Mouse (Mus musculus) lung, adult 2 months (tissue): Measurements from ENCODE around the gene Mmgt1. TPM values are rescaled to one million over a fixed set of nuclear protein-coding genes. Genes with fewer than 3 reads are reported as not detected.
A peak's percentile ranks its signal among the peaks of the same experiment; 100 is the strongest.

ENCODE experiments used
- DNase-seq: peaks from one replicate; pipeline ENCODE4 v3.0.0; 2022
- H3K4me1 ChIP-seq: fragments of 200-500 bp; 2 replicates; pipeline ENCODE4 v1.6.1; 2011; ENCODE audit warnings: low read length; ENCODE audit not compliant: control insufficient read depth, insufficient read depth
- H3K4me3 ChIP-seq: fragments of 200-500 bp; replicated peaks from 2 replicates; pipeline ENCODE3; 2011; ENCODE audit warnings: low read depth, mild to moderate bottlenecking, control low read depth, low read length; ENCODE audit errors: extremely low read depth
- CTCF ChIP-seq: fragments of 200-500 bp; IDR thresholded peaks from 2 replicates; pipeline ENCODE4 v1.5.1; 2011; ENCODE audit warnings: mild to moderate bottlenecking, low read length, control low read depth; ENCODE audit not compliant: insufficient read depth
- POLR2A ChIP-seq: fragments of 200-500 bp; IDR thresholded peaks from 2 replicates; pipeline ENCODE4 v1.6.1; 2011; ENCODE audit warnings: low read depth, mild to moderate bottlenecking, control low read depth, low read length, borderline replicate concordance; ENCODE audit errors: extremely low read depth
- WGBS: fragments of 180-500 bp; shearing (Covaris S2); methylation state at CpG from one replicate; pipeline ENCODE4 v1.1.7; 2018; 5-methylcytosine and 5-hydroxymethylcytosine counted together
- polyA plus RNA-seq: library from polyadenylated mRNA; depleted of rRNA; stranded (reverse); fragments of >200 nt; gene quantifications from 2 replicates; pipeline ENCODE4 v1.2.3, GENCODE M21; 2012; rRNA removed

The Mmgt1 gene
- polyA plus RNA-seq: 5.0 and 8.3 TPM in 2 replicates

GRCm38 (mm10) chrX:56597887-56598640 is at the start of gene Mmgt1:
Mmgt1 (minus strand) TSS chrX:56598069.
- Histone ChIP-seq H3K4me3 (peak within 1 kb of the TSS; percentile 89), H3K4me1 (peaks cover 2% of the 10 kb centered on the region)
- WGBS: 27% methylated on average over 43 of the region's 44 CpGs
- DNase-seq: peak; percentile 83
- TF ChIP-seq CTCF: no peak
- peak; percentile 60; the same call in 1 of the 2 replicates for TF ChIP-seq POLR2A

- TF ChIP-seq POLR2A (no peak), CTCF (no peak)
- 6% methylated on average over 1 of the region's 1 CpGs for WGBS
- Histone ChIP-seq H3K4me3 (no peak overlapping the region), H3K4me1 (no peaks in the 10 kb centered on the region; the same call in 1 of the 2 replicates)
- DNase-seq: no peak
These were observed 42.2 kb upstream of the Mmgt1 start for GRCm38 (mm10) chrX:56640066-56640465.

- 76% methylated on average over 5 of the region's 5 CpGs for WGBS
- DNase-seq: no peak
- H3K4me1 ChIP-seq: no peaks in the 10 kb centered on the region; the same call in 1 of the 2 replicates
- H3K4me3 ChIP-seq: no peak overlapping the region
- TF ChIP-seq POLR2A (no peak), CTCF (no peak)
These were observed 38.3 kb upstream of the Mmgt1 start for GRCm38 (mm10) chrX:56636185-56636584.

DNA sequence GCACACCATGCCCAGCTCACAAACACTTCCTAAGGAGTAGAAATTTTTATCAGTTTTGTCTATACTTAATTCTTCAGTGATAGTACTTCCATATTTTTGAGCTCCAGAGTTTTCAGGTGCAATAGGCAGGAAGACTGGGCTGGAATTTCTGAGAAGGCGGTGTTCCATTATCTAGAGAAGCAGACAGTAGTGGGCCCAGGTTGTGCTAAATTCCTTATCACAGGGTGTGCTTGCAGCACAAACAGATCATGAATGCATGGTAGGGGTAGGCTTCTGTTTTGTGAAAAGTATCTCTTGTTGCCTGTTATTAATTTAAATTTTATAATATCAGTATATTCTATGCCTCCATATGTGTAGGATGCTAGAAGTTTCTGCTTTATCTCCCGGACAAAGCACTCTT is 17.4 kb upstream of the Mmgt1 start:
- no peak for DNase-seq
- H3K4me3 ChIP-seq: no peak overlapping the region

GRCm38 (mm10) chrX:56610318-56610694 is 12.4 kb upstream of the Mmgt1 start:
- no peak for TF ChIP-seq CTCF
- no peak for TF ChIP-seq POLR2A
- no peaks in the 10 kb centered on the region for H3K4me1 ChIP-seq
- no peak for DNase-seq
- 26% methylated on average over 13 of the region's 13 CpGs for WGBS
- peak overlapping the region; percentile 91 for H3K4me3 ChIP-seq

More for the DNA sequence above, 17.4 kb upstream of the Mmgt1 start:
- no peak for TF ChIP-seq POLR2A
- TF ChIP-seq CTCF: no peak
- WGBS: 71% methylated on average over 2 of the region's 2 CpGs
- no peaks in the 10 kb centered on the region for H3K4me1 ChIP-seq

DNA sequence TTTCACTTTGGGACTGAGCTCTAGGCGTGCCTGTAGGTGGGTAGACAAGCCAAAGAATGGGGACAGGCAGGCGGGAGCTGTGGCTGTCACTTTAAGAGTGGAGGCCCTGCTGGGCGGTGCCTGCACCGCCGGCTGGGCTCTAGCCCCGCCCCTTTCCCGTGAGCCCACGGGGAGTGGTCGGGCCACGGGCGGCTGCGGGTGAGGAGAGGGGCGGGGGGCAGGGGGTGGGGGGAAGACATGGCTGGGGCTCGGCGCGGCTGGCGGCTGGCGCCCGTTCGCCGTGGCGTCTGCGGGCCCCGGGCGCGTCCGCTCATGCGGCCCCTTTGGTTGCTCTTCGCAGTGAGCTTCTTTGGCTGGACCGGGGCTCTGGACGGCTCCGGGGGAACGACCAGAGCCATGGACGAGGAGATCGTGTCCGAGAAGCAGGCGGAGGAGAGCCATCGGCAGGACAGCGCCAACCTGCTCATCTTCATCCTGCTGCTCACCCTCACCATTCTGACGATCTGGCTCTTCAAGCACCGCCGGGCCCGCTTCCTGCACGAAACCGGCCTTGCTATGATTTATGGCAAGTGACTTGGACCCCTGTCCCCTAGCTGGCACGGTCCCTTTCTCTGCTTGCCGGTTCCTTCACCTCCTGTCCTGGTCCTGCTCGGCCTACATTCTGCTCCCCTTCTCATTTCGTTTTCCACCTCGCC is 11.9 kb upstream of the Mmgt1 start, which contains the start of gene Slc9a6:
Gene Slc9a6 (plus strand): TSS at position 135 of the 695 bp plus-strand sequence.
- DNase-seq: peak; percentile 54
- Histone ChIP-seq H3K4me1 (no peaks in the 10 kb centered on the region), H3K4me3 (peak within 1 kb of the TSS; percentile 91)
- TF ChIP-seq POLR2A (peak; percentile 38; the same call in 1 of the 2 replicates), CTCF (no peak)
- 16% methylated on average over 50 of the region's 50 CpGs for WGBS

- no peaks in the 10 kb centered on the region for H3K4me1 ChIP-seq
- 26% methylated on average over 7 of the region's 7 CpGs for WGBS
- no peak for DNase-seq
- H3K4me3 ChIP-seq: peak overlapping the region; percentile 76
- TF ChIP-seq POLR2A (no peak), CTCF (no peak)
These were observed 11.4 kb upstream of the Mmgt1 start for GRCm38 (mm10) chrX:56609285-56609622.

DNA sequence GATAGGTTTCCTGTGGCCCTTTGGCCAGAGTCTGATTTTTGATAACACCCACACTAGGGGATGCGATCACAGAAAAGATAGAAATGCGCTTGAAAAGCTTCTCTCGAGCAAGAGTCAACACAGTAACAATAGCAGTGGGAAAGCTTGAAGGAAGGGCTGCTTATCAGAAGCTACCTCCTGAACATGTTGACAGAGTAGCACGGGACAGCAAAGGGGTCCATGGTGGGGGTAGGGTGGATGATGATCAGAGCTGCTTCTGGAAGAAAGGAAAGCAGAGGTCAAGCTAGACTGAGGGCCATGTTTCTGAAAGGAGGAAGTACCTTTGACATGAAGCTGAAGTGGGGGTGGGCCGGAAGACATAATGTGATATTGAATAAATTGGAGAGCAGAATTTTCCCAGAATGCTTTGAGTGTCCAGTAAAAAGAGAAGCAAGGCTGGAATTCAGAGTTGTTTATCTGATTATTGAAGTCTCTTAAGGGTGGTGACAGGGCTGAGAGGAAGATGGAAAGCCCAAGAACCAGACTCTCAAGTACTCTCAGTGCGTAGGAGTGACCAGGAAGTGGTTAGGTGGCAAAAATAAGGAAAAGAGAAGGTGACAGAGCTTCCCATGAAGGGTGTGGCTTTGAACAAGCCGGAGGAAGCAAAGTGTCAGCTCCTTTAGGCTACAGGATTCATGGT is 9.3 kb upstream of the Mmgt1 start:
- 58% methylated on average over 7 of the region's 7 CpGs for WGBS
- Histone ChIP-seq H3K4me1 (no peaks in the 10 kb centered on the region), H3K4me3 (no peak overlapping the region)
- no peak for TF ChIP-seq POLR2A
- no peak for TF ChIP-seq CTCF
- DNase-seq: peak; percentile 7

GRCm38 (mm10) chrX:56606536-56606935 is 8.7 kb upstream of the Mmgt1 start:
- 75% methylated on average over 2 of the region's 2 CpGs for WGBS
- Histone ChIP-seq H3K4me1 (no peaks in the 10 kb centered on the region), H3K4me3 (no peak overlapping the region)
- no peak for DNase-seq
- TF ChIP-seq POLR2A (no peak), CTCF (no peak)

DNA sequence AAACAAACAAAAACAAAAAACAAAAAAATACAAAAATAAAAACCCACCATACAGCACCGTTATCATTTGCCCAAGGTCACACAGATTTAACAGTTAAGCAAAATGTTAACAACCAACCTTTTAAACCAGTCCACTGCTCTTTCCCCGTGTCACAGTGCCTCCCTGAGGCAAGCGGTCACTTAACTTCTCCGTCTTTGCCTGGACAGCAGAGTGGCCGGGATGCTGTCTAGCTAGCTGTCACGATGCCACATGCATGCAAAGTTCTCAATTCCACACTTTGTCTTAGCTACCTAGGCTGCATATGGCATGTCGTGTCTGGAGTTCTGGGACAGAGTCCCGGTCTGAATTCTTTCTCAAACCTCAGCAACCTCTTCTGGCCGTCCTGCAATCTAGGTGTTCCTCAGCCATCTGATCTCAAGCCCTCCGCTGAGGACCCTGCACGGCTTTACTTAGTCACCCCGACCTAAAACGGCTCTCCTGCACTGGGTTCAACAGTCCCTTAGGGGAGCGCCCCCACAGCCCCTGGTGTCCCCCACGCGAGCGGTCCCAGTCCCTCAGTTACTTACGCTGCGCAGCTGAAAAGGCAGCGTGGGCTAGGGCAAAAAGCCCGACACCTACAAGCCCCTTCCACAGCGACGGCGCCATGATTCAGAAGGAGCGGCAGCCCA is 516 bp downstream of the Mmgt1 start:
- WGBS: 20% methylated on average over 25 of the region's 25 CpGs
- DNase-seq: no peak

More for the DNA sequence above, 516 bp downstream of the Mmgt1 start:
- peak overlapping the region; percentile 89 for H3K4me3 ChIP-seq
- TF ChIP-seq CTCF (0 out of 2 replicates have a peak, but pooled peaks have one; percentile 25), POLR2A (no peak)
- H3K4me1 ChIP-seq: peaks cover 2% of the 10 kb centered on the region
